Mouse (Mus musculus) embryonic fibroblast, embryonic 13.5 days (primary cell): ENCODE results near the gene Gclc.

ENCODE experiments used
- CTCF ChIP-seq: IDR thresholded peaks from 2 replicates; pipeline ENCODE4 v1.5.1; 2011; ENCODE audit warnings: mild to moderate bottlenecking, control low read depth, low read length, moderate library complexity, borderline replicate concordance; ENCODE audit not compliant: insufficient read depth
- POLR2A ChIP-seq: IDR thresholded peaks from 2 replicates; pipeline ENCODE4 v1.6.1; 2011; ENCODE audit warnings: low read depth, mild to moderate bottlenecking, control low read depth, low read length, moderate library complexity

- TF ChIP-seq POLR2A (no peak), CTCF (no peak)
These were observed 28.9 kb upstream of the Gclc start for GRCm38 (mm10) chr9:77725448-77725847.
